20 mouse cellular contexts compared by ENCODE assay signal in the genomic region with DNA sequence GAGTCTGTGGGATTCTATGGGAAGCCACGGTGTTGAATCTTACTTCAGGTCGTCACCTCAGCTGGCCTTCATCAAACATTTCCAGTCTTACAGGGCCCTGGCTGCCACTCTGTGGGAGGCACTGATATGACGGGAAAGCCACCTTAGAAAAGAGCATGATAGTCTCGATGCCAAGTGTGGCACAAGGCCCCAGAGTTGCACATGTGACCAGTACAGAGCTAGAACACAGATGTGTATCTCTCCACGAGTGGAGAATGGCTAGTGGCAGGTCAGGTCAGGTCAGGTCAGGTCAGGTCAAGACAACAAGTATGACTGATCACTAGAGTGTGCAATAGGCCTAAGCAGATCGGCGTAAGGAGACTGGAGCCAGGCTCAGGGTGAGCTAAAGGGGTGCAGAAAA. TPM values are rescaled to one million over a fixed set of nuclear protein-coding genes. Genes with fewer than 3 reads are reported as not detected.
A peak's percentile ranks its signal among the peaks of the same experiment; 100 is the strongest.
DNase-seq lines count a peak whose midpoint lies in the region; ATAC-seq and TF ChIP-seq lines count a peak whose summit lies in the region.
"Had no signal": no experiment of that assay in that cellular context is flagged by ENCODE, and none has a peak within 500 bp of the region (broad histone marks: within the 10 kb centered on the region; RNA-seq: fewer than 3 reads in every experiment).

No protein-coding gene starts in this region.

- TF ChIP-seq EP300 in stomach, postnatal 0 days (optimal IDR thresholded peaks at IDR 0.05), result no peak

- no peak overlapping the region for H3K9ac ChIP-seq in stomach, postnatal 0 days (ENCODE audit: low read length)
- H3K9ac ChIP-seq: embryonic facial prominence, embryonic 12.5 days; forebrain, embryonic 13.5 days; forebrain, postnatal 0 days; heart, embryonic 15.5 days; hindbrain, embryonic 14.5 days; intestine, embryonic 15.5 days had no signal

- no peaks in the 10 kb centered on the region for H3K27me3 ChIP-seq in stomach, postnatal 0 days (ENCODE audit: control insufficient read depth, insufficient read depth, low read length)
- H3K27me3 ChIP-seq: embryonic facial prominence, embryonic 12.5 days; forebrain, embryonic 13.5 days; heart, embryonic 15.5 days; intestine, embryonic 15.5 days had no signal

- H3K36me3 ChIP-seq in stomach, postnatal 0 days (ENCODE audit: control insufficient read depth, insufficient read depth, low read length), result peaks cover 59% of the 10 kb centered on the region

- peak; percentile 18 to 27 for DNase-seq in heart, postnatal 10 days
- no peak for DNase-seq in heart, adult 18-20 months
- peak; percentile 42 for DNase-seq in adipocyte (ENCODE audit: low spot score)
- no peak for DNase-seq in stomach, postnatal 0 days (ENCODE audit: low spot score)
- DNase-seq in lung, postnatal 14 days, result no peak
- DNase-seq in retina, embryonic 14.5 days (ENCODE audit: low spot score), result no peak
- DNase-seq: cerebellum, adult 11 months; cerebellum, adult 8-10 months; cerebellum, postnatal 25 days; forebrain, postnatal 0 days; gastrocnemius, postnatal 14 days had no signal

- H3K4me1 ChIP-seq in brown adipose tissue, adult 24 weeks (ENCODE audit: control insufficient read depth, insufficient read depth, insufficient read length, low read length), result no peaks in the 10 kb centered on the region
- no peaks in the 10 kb centered on the region for H3K4me1 ChIP-seq in stomach, postnatal 0 days (replicated peaks; ENCODE audit: control insufficient read depth, insufficient read depth)
- H3K4me1 ChIP-seq: embryonic facial prominence, embryonic 12.5 days; forebrain, embryonic 13.5 days; heart, embryonic 15.5 days had no signal

- no peaks in the 10 kb centered on the region for H3K9me3 ChIP-seq in stomach, postnatal 0 days (ENCODE audit: control insufficient read depth, low read length)
- H3K9me3 ChIP-seq: embryonic facial prominence, embryonic 12.5 days; forebrain, embryonic 13.5 days; heart, embryonic 15.5 days; hindbrain, embryonic 10.5 days; intestine, embryonic 15.5 days had no signal

- no peak for TF ChIP-seq CTCF in stomach, postnatal 0 days (IDR thresholded peaks at IDR 0.05; ENCODE audit: low read depth)

- 59% methylated on average over 7 of the region's 7 CpGs for WGBS in stomach, postnatal 0 days

- no peak overlapping the region for H3K4me3 ChIP-seq in brown adipose tissue, adult 24 weeks (ENCODE audit: insufficient read depth, low read depth, low read length)
- H3K4me3 ChIP-seq in stomach, postnatal 0 days (ENCODE audit: low read depth, low read length), result no peak overlapping the region
- H3K4me3 ChIP-seq: embryonic facial prominence, embryonic 12.5 days; forebrain, embryonic 13.5 days; heart, embryonic 15.5 days; hindbrain, embryonic 10.5 days; intestine, embryonic 15.5 days had no signal

- no peak overlapping the region for H3K4me2 ChIP-seq in stomach, postnatal 0 days (replicated peaks; ENCODE audit: low read depth)
- H3K4me2 ChIP-seq: embryonic facial prominence, embryonic 12.5 days; forebrain, embryonic 13.5 days; heart, embryonic 11.5 days; heart, embryonic 15.5 days; hindbrain, embryonic 14.5 days; intestine, embryonic 15.5 days had no signal

- peak overlapping the region; percentile 25; the same call in 1 of the 2 replicates for H3K27ac ChIP-seq in brown adipose tissue, adult 24 weeks (replicated peaks; ENCODE audit: low read depth, low read length)
- no peak overlapping the region for H3K27ac ChIP-seq in stomach, postnatal 0 days (replicated peaks)
- H3K27ac ChIP-seq: embryonic facial prominence, embryonic 12.5 days; forebrain, embryonic 13.5 days; heart, embryonic 15.5 days; hindbrain, embryonic 10.5 days; hindbrain, embryonic 14.5 days; intestine, embryonic 15.5 days had no signal

- intact Hi-C loops in heart, postnatal 10 days (cut with DNase I), result no loop called here

- ATAC-seq in stomach, postnatal 0 days (ENCODE audit: low FRiP score, low TSS enrichment), result peak; percentile 15; the same call in 1 of the 2 replicates
- ATAC-seq: forebrain, embryonic 13.5 days; forebrain, postnatal 0 days; intestine, embryonic 15.5 days had no signal

RNA-seq across cellular contexts. Expression of gene Proca1, which starts 17.4 kb away (rescaled TPM):
- total RNA-seq in heart, postnatal 10 days (2021), result 1 to 10 TPM; 1.5 to 3.1 TPM
- 1 to 10 TPM in 1 of 2 experiments, under 1 TPM in 1; 0.89 to 1.6 TPM for total RNA-seq in heart, adult 18-20 months (2021)
- polyA plus RNA-seq in brown adipose tissue, adult 24 weeks (2012; ENCODE audit: insufficient read depth, insufficient read length, missing spikeins), result 102 and 105 TPM in 2 replicates
- 0.98 and 1.0 TPM in 2 replicates for polyA plus RNA-seq in stomach, postnatal 0 days (2015; fragmentation: Nextera tagmentation; extraction: Ambion mirVana)
- total RNA-seq: granulocyte monocyte progenitor cell, adult 5-6 weeks had no signal

RNA-seq across cellular contexts. Expression of gene Rab34, which starts 22.4 kb away (rescaled TPM):
- 10 to 100 TPM; 22.3 to 24.3 TPM for total RNA-seq in heart, postnatal 10 days (2021)
- total RNA-seq in heart, adult 18-20 months (2021), result 10 to 100 TPM in 1 of 2 experiments, 1 to 10 TPM in 1; 6.4 to 11.4 TPM
- polyA plus RNA-seq in brown adipose tissue, adult 24 weeks (2012; ENCODE audit: insufficient read depth, insufficient read length, missing spikeins), result 61.8 and 78.8 TPM in 2 replicates
- 59.0 and 61.4 TPM in 2 replicates for polyA plus RNA-seq in stomach, postnatal 0 days (2015; fragmentation: Nextera tagmentation; extraction: Ambion mirVana)

RNA-seq across cellular contexts. Expression of gene Rpl23a, which starts 27.2 kb away (rescaled TPM):
- 100 to 1,000 TPM; 965 to 994 TPM for total RNA-seq in heart, postnatal 10 days (2021)
- total RNA-seq in heart, adult 18-20 months (2021), result 100 to 1,000 TPM; 866 to 935 TPM
- 881 and 950 TPM in 2 replicates for polyA plus RNA-seq in brown adipose tissue, adult 24 weeks (2012; ENCODE audit: insufficient read depth, insufficient read length, missing spikeins)
- polyA plus RNA-seq in stomach, postnatal 0 days (2015; fragmentation: Nextera tagmentation; extraction: Ambion mirVana), result 1,145 and 1,168 TPM in 2 replicates

RNA-seq across cellular contexts. Expression of gene Tlcd1, which starts 34.1 kb away (rescaled TPM):
- 1 to 10 TPM; 9.1 to 9.4 TPM for total RNA-seq in heart, postnatal 10 days (2021)
- total RNA-seq in heart, adult 18-20 months (2021), result 10 to 100 TPM in 1 of 2 experiments, 1 to 10 TPM in 1; 3.2 to 10.6 TPM
- 77.2 and 118 TPM in 2 replicates for polyA plus RNA-seq in brown adipose tissue, adult 24 weeks (2012; ENCODE audit: insufficient read depth, insufficient read length, missing spikeins)
- polyA plus RNA-seq in stomach, postnatal 0 days (2015; fragmentation: Nextera tagmentation; extraction: Ambion mirVana), result 41.3 and 45.6 TPM in 2 replicates

RNA-seq across cellular contexts. Expression of gene Nek8, which starts 34.1 kb away (rescaled TPM):
- total RNA-seq in heart, postnatal 10 days (2021), result 1 to 10 TPM; 4.5 to 5.4 TPM
- 1 to 10 TPM; 1.7 to 2.6 TPM for total RNA-seq in heart, adult 18-20 months (2021)
- polyA plus RNA-seq in brown adipose tissue, adult 24 weeks (2012; ENCODE audit: insufficient read depth, insufficient read length, missing spikeins), result 3.2 and 6.3 TPM in 2 replicates
- 6.4 and 7.4 TPM in 2 replicates for polyA plus RNA-seq in stomach, postnatal 0 days (2015; fragmentation: Nextera tagmentation; extraction: Ambion mirVana)

Comparison
In these comparisons a context has a peak if more than half of its experiments do, and no peak if none do; other contexts are left out.
1. DNase-seq: peak in heart, postnatal 10 days (2 of 2) and adipocyte (single experiment); none in heart, adult 18-20 months (0 of 2), stomach, postnatal 0 days (single experiment), lung, postnatal 14 days (single experiment) and retina, embryonic 14.5 days (single experiment).